Mouse (Mus musculus): ENCODE data around the gene Phf20. TPM values are rescaled to one million over a fixed set of nuclear protein-coding genes. Genes with fewer than 3 reads are reported as not detected.

Gene Phf20
- polyA plus RNA-seq, 1 experiment from 2014 or later, result 16.5 TPM

- H3K9ac ChIP-seq, result no peak overlapping the region
- H3K9me3 ChIP-seq (replicated peaks), result no peaks in the 10 kb centered on the region
- WGBS (ENCODE audit: insufficient replicate concordance), result 45% methylated on average over 7 of the region's 7 CpGs
Observed at GRCm38 (mm10) chr2:156353265-156353692, 157.0 kb downstream of the Phf20 start.

GRCm38 (mm10) chr2:156356031-156356430 lies 159.8 kb downstream of the Phf20 start:
- Histone ChIP-seq H3K9ac (no peak overlapping the region), H3K27ac (no peak overlapping the region), H3K4me2 (no peak overlapping the region), H3K9me3 (replicated peaks) (no peaks in the 10 kb centered on the region), H3K4me3 (replicated peaks) (no peak overlapping the region), H3K27me3 (no peaks in the 10 kb centered on the region), H3K36me3 (no peaks in the 10 kb centered on the region), H3K4me1 (replicated peaks) (no peaks in the 10 kb centered on the region)
- ATAC-seq (ENCODE audit: low read depth), result no peak
- DNase-seq, result no peak
- WGBS (ENCODE audit: insufficient replicate concordance), result 73% methylated on average over 7 of the region's 7 CpGs

More at GRCm38 (mm10) chr2:156353265-156353692, 157.0 kb downstream of the Phf20 start:
- H3K4me3 ChIP-seq (replicated peaks), result no peak overlapping the region
- no peaks in the 10 kb centered on the region for H3K4me1 ChIP-seq (replicated peaks)
- ATAC-seq (ENCODE audit: low read depth) (no peak), DNase-seq (no peak)
- no peak overlapping the region for H3K4me2 ChIP-seq
- H3K36me3 ChIP-seq, result no peaks in the 10 kb centered on the region
- H3K27ac ChIP-seq, result no peak overlapping the region
- H3K27me3 ChIP-seq, result no peaks in the 10 kb centered on the region

Small RNA genes within 50 kb of the gene (microRNA-seq; reads per million reads assigned to microRNA genes)
- not detected for gene Gm22759

Other genes with a start within 250 kb of the Phf20 start
- 10.7 and 13.6 TPM in 2 replicates for gene Cep250, start 240.0 kb upstream of the Phf20 start, polyA plus RNA-seq (2015; fragmentation: Nextera tagmentation; extraction: Ambion mirVana)
- gene 6430550D23Rik, start 188.5 kb upstream of the Phf20 start, polyA plus RNA-seq (2015; fragmentation: Nextera tagmentation; extraction: Ambion mirVana), result 1.3 and 1.9 TPM in 2 replicates
- 90.8 and 96.9 TPM in 2 replicates for gene Ergic3, start 188.4 kb upstream of the Phf20 start, polyA plus RNA-seq (2015; fragmentation: Nextera tagmentation; extraction: Ambion mirVana)
- gene Fer1l4, start 143.5 kb upstream of the Phf20 start, polyA plus RNA-seq (2015; fragmentation: Nextera tagmentation; extraction: Ambion mirVana), result 0.06 TPM in 1 of 2 replicates, not detected in the other
- 1.6 and 2.4 TPM in 2 replicates for gene Spag4, start 131.3 kb upstream of the Phf20 start, polyA plus RNA-seq (2015; fragmentation: Nextera tagmentation; extraction: Ambion mirVana)
- 26.9 and 31.8 TPM in 2 replicates for gene Cpne1, start 84.5 kb upstream of the Phf20 start, polyA plus RNA-seq (2015; fragmentation: Nextera tagmentation; extraction: Ambion mirVana)
- 10.0 and 14.5 TPM in 2 replicates for gene Rbm12, start 84.5 kb upstream of the Phf20 start, polyA plus RNA-seq (2015; fragmentation: Nextera tagmentation; extraction: Ambion mirVana)
- gene Gm28036, start 69.4 kb upstream of the Phf20 start, polyA plus RNA-seq (2015; fragmentation: Nextera tagmentation; extraction: Ambion mirVana), result 7.4 and 8.8 TPM in 2 replicates
- 254 and 270 TPM in 2 replicates for gene Romo1, start 52.4 kb upstream of the Phf20 start, polyA plus RNA-seq (2015; fragmentation: Nextera tagmentation; extraction: Ambion mirVana)
- gene Nfs1, start 52.3 kb upstream of the Phf20 start, polyA plus RNA-seq (2015; fragmentation: Nextera tagmentation; extraction: Ambion mirVana), result 65.0 and 70.9 TPM in 2 replicates
- 276 and 316 TPM in 2 replicates for gene Rbm39, start 16.2 kb upstream of the Phf20 start, polyA plus RNA-seq (2015; fragmentation: Nextera tagmentation; extraction: Ambion mirVana)
- 1.1 and 1.7 TPM in 2 replicates for gene Cnbd2, start 115.8 kb downstream of the Phf20 start, polyA plus RNA-seq (2015; fragmentation: Nextera tagmentation; extraction: Ambion mirVana)
- gene Scand1, start 116.2 kb downstream of the Phf20 start, polyA plus RNA-seq (2015; fragmentation: Nextera tagmentation; extraction: Ambion mirVana), result 34.4 and 34.6 TPM in 2 replicates
- 0.43 and 0.46 TPM in 2 replicates for gene Epb41l1, start 224.4 kb downstream of the Phf20 start, polyA plus RNA-seq (2015; fragmentation: Nextera tagmentation; extraction: Ambion mirVana)

All from liver, embryonic 13.5 days (tissue).